Mouse (Mus musculus) embryonic facial prominence, embryonic 12.5 days (tissue): ENCODE measurements around the gene Cer1. TPM values are rescaled to one million over a fixed set of nuclear protein-coding genes. Genes with fewer than 3 reads are reported as not detected.

Experiments
- ATAC-seq: fragments of 200-750 bp; cut with Nextera tagmentation; 2 replicates; pipeline ENCODE4 v1.8.0; 2017; ENCODE audit not compliant: insufficient number of reproducible peaks, insufficient read depth, low FRiP score, low TSS enrichment
- H3K27ac ChIP-seq: fragments of 300-500 bp; sonication (generic); 2 replicates; pipeline ENCODE4 v1.5.1; 2016; ENCODE audit warnings: mild to moderate bottlenecking
- H3K27me3 ChIP-seq: fragments of 300-500 bp; sonication (generic); 2 replicates; pipeline ENCODE4 v1.6.1; 2016; ENCODE audit warnings: mild to moderate bottlenecking, moderate library complexity
- H3K36me3 ChIP-seq: fragments of 300-500 bp; sonication (generic); 2 replicates; pipeline ENCODE4 v1.6.1; 2016; ENCODE audit warnings: mild to moderate bottlenecking
- H3K4me1 ChIP-seq: fragments of 300-500 bp; sonication (generic); 2 replicates; pipeline ENCODE4 v1.6.1; 2016
- H3K4me2 ChIP-seq: fragments of 300-500 bp; sonication (generic); replicated peaks from 2 replicates; pipeline ENCODE4 v1.6.1; 2016; ENCODE audit warnings: mild to moderate bottlenecking, moderate library complexity
- H3K4me3 ChIP-seq: fragments of 300-500 bp; sonication (generic); 2 replicates; pipeline ENCODE4 v1.5.1; 2016; ENCODE audit warnings: mild to moderate bottlenecking
- H3K9ac ChIP-seq: fragments of 300-500 bp; sonication (generic); 2 replicates; pipeline ENCODE4 v1.6.1; 2016; ENCODE audit warnings: mild to moderate bottlenecking, moderate library complexity
- H3K9me3 ChIP-seq: fragments of 300-500 bp; sonication (generic); 2 replicates; pipeline ENCODE4 v1.6.1; 2016; ENCODE audit warnings: mild to moderate bottlenecking, moderate library complexity
- WGBS: fragments of 180-500 bp; shearing (Covaris S2); methylation state at CpG from one replicate; pipeline ENCODE4 v1.1.7; 2016; 5-methylcytosine and 5-hydroxymethylcytosine counted together
- polyA plus RNA-seq: library from polyadenylated mRNA; unstranded; fragments of >200 nt; fragmentation: Nextera tagmentation; extraction: Ambion mirVana; gene quantifications from 2 replicates; pipeline ENCODE4 v1.2.1, GENCODE M21; 2016

Cer1 gene
- polyA plus RNA-seq = 0.25 and 0.45 TPM in 2 replicates

DNA sequence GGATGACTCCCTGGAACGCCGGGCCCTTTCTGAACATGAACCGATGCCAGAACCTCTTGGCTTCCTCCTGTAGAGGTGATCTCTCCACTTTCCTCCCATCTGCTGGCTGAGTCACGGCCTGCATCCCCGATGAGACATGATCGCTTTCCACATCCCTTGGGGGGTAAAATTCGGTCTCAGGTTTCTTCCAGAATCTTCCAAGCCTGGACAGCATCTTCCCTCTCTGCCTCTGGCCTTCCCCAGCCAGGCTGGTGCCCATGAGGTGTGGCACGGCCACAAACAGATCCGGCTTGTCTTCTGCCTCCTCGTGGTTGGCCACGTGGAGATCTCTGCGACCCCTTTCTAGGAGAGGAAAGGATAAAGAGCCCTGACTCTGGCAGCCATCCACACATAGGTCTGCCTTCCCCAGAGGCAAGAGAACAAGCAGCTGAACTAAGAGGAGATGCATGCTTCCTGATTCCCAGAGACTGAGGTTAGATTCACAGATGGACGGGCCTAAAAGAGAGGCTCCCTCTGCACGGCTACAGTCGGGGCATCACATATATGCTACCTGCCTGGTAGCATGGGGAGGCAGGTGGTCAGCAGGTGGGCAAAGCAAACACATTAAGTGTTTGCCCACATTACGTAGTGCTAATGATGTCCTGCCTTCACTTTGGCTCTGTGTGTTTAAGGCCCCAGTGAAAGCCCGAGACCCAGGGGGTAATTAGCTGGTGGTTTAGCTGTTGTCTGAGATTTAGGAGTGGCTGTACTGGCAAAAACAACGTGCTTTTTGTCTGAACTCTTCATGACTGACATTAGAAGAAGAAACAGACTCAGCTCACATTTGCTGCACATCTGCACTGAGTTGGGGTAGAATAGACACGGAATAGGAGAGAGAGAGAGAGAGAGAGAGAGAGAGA, at the start of gene Cer1:
TSS of gene Cer1 (minus strand) at position 513 of the 899 bp plus-strand sequence.
- Histone ChIP-seq H3K9me3 (no peaks in the 10 kb centered on the region), H3K4me3 (no peak within 1 kb of the TSS), H3K27ac (no peak within 1 kb of the TSS; the same call in 1 of the 2 replicates), H3K9ac (no peak within 1 kb of the TSS), H3K36me3 (no peaks in the 10 kb centered on the region), H3K27me3 (no peaks in the 10 kb centered on the region), H3K4me2 (no peak within 1 kb of the TSS), H3K4me1 (peaks cover 15% of the 10 kb centered on the region)
- 56% methylated on average over 19 of the region's 19 CpGs for WGBS
- ATAC-seq = no peak

DNA sequence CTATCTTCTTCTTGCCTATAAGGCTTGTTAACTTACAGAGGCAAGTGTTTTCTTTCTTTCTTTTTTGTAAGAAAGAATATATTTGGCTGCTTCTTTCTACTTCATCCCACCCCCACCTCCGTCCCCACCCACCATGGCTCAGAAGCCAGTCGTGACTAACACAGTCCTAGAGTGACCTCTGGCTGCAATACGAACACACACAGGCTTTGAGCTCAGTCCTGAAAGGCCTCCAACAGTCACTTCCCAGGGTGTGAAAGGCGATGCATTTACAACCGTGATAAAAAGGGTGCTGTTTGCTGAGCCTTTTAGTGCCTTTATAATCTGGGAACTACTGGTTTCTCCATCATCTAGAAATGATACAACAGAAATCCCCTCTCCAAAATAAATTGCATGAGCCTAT, 49.4 kb upstream of the Cer1 start:
- peak; percentile 75; the same call in 1 of the 2 replicates for ATAC-seq
- no peak overlapping the region for H3K4me2 ChIP-seq

DNA sequence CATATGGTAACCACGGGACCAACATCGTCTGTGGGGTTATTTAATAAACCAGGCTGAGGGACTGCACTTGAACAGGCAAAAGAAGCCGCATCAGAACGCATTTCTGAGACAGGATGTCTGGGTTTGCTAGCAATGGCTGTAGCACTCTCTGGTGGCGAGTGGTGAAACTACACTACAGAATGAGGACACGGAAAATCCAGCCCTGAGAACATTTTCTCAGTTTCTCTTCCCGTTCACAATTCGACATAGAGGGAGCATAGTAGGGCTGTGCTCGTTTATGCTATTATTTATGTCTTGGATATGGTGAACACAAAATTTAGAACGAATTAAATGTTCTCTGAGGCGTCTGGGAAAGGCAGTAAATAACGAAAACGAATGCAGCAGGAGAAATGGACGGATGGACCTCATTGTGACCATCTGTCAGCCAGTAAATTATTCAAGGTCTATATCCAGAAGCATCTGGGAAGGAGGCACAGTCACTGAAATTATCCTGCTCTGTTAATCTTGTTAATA, 48.8 kb upstream of the Cer1 start:
- H3K27ac ChIP-seq = no peak overlapping the region
- no peak overlapping the region for H3K9ac ChIP-seq
- H3K4me2 ChIP-seq = no peak overlapping the region
- no peaks in the 10 kb centered on the region for H3K9me3 ChIP-seq
- no peaks in the 10 kb centered on the region for H3K4me1 ChIP-seq
- H3K27me3 ChIP-seq = no peaks in the 10 kb centered on the region
- no peak for ATAC-seq
- no peak overlapping the region for H3K4me3 ChIP-seq
- peaks cover 18% of the 10 kb centered on the region; the same call in 1 of the 2 replicates for H3K36me3 ChIP-seq
- 17% methylated on average over 14 of the region's 14 CpGs for WGBS

More for the DNA sequence above, 49.4 kb upstream of the Cer1 start:
- Histone ChIP-seq H3K27me3 (no peaks in the 10 kb centered on the region), H3K4me1 (no peaks in the 10 kb centered on the region), H3K27ac (no peak overlapping the region), H3K9ac (no peak overlapping the region), H3K4me3 (no peak overlapping the region), H3K9me3 (no peaks in the 10 kb centered on the region), H3K36me3 (peaks cover 23% of the 10 kb centered on the region; the same call in 1 of the 2 replicates)
- WGBS = 28% methylated on average over 5 of the region's 5 CpGs

DNA sequence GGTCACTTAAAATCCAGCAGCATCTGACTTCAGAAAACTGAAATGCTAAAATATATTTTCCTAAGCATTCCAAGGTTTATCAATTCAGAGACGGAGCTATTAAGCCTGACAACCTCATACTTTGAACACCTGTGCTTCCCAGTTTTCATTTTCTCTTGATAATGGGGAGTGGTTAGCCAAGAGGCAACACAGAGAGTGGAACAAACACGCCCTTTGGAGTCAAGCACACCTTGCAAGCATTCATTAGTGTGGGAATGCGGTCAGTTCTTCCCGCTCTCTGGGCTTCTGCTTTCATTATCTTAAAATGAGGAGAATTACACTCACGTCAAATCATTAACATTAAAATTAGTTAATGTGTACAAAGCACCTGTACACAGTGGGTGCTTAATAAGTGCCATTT, 45.1 kb upstream of the Cer1 start:
- ATAC-seq = no peak
- H3K4me1 ChIP-seq = no peaks in the 10 kb centered on the region
- 82% methylated on average over 5 of the region's 5 CpGs for WGBS
- H3K9me3 ChIP-seq = no peaks in the 10 kb centered on the region
- H3K9ac ChIP-seq = no peak overlapping the region
- H3K4me3 ChIP-seq = no peak overlapping the region
- no peak overlapping the region for H3K27ac ChIP-seq
- no peak overlapping the region for H3K4me2 ChIP-seq
- no peaks in the 10 kb centered on the region for H3K27me3 ChIP-seq
- peaks cover 23% of the 10 kb centered on the region for H3K36me3 ChIP-seq

DNA sequence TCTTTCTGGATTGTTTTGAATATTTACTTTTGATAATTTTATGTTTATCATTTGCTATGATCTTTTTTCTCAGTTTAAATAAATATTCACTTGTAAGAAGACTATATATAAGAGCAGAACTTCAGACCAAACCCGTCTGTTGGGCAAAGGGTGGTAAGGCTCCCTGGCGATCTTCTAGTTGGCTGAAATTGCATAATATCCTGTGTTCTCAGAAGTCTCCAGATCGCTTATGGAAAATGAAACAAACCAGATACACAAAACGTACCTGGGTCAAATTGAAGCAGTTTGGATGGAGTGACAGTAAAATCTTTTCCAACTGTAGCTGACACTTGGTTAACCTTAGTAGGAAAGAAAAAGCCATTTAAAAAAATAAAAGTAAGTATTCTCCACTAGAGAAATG, 37.0 kb upstream of the Cer1 start:
- Histone ChIP-seq H3K27me3 (no peaks in the 10 kb centered on the region), H3K9ac (no peak overlapping the region), H3K4me1 (0 out of 2 replicates have a peak, but pooled peaks cover 4% of the 10 kb centered on the region), H3K9me3 (no peaks in the 10 kb centered on the region), H3K36me3 (peaks cover 15% of the 10 kb centered on the region; the same call in 1 of the 2 replicates), H3K27ac (no peak overlapping the region), H3K4me2 (no peak overlapping the region), H3K4me3 (no peak overlapping the region)
- no peak for ATAC-seq
- 75% methylated on average over 4 of the region's 4 CpGs for WGBS

DNA sequence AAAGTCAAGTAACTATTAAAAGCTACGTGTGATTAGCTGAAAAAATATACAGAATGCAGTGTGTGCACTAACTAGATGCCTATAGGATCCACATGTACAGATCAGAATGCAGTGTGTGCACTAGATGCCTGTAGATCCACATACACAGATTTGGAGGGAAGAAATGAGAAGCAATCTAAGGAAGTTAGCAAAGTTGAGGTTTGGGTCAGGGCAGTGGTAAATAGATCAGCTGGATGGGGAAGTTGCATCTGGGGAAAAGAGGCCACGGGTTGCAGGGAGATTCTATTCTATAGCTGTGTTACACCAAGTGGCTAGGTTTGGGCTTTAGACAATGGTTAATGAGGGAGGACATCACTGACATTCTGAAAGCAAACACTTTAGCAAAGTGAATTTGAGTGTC, 33.7 kb upstream of the Cer1 start:
- H3K36me3 ChIP-seq = peaks cover 7% of the 10 kb centered on the region; the same call in 1 of the 2 replicates
- H3K4me1 ChIP-seq = peaks cover 7% of the 10 kb centered on the region; the same call in 1 of the 2 replicates
- no peaks in the 10 kb centered on the region for H3K9me3 ChIP-seq
- no peak overlapping the region for H3K27ac ChIP-seq
- no peak overlapping the region for H3K9ac ChIP-seq
- no peak for ATAC-seq
- H3K27me3 ChIP-seq = no peaks in the 10 kb centered on the region
- no peak overlapping the region for H3K4me3 ChIP-seq
- no peak overlapping the region for H3K4me2 ChIP-seq
- WGBS = 82% methylated on average over 2 of the region's 2 CpGs

DNA sequence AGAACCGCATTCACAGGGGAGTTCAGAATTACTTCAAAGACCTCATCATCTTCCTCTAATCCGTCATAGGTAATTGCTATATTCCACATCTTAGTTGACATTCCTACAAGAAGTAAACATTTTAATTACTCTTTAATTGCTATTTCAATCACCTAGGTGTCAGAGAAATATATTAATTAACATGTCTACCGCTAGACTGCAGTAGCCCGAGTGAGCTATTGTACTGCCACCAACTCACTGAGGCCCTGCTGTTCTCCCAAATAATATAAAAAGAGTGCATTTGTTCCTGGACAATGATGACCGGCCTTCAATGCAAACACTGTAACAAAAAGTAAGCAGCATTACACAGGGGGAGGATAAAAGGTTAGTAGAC, 31.7 kb upstream of the Cer1 start:
- no peaks in the 10 kb centered on the region for H3K27me3 ChIP-seq
- H3K4me2 ChIP-seq = no peak overlapping the region
- H3K4me1 ChIP-seq = peaks cover 7% of the 10 kb centered on the region; the same call in 1 of the 2 replicates
- no peak for ATAC-seq
- 71% methylated on average over 5 of the region's 5 CpGs for WGBS
- H3K36me3 ChIP-seq = peaks cover 7% of the 10 kb centered on the region
- H3K4me3 ChIP-seq = no peak overlapping the region
- no peaks in the 10 kb centered on the region for H3K9me3 ChIP-seq
- H3K27ac ChIP-seq = no peak overlapping the region
- H3K9ac ChIP-seq = no peak overlapping the region

DNA sequence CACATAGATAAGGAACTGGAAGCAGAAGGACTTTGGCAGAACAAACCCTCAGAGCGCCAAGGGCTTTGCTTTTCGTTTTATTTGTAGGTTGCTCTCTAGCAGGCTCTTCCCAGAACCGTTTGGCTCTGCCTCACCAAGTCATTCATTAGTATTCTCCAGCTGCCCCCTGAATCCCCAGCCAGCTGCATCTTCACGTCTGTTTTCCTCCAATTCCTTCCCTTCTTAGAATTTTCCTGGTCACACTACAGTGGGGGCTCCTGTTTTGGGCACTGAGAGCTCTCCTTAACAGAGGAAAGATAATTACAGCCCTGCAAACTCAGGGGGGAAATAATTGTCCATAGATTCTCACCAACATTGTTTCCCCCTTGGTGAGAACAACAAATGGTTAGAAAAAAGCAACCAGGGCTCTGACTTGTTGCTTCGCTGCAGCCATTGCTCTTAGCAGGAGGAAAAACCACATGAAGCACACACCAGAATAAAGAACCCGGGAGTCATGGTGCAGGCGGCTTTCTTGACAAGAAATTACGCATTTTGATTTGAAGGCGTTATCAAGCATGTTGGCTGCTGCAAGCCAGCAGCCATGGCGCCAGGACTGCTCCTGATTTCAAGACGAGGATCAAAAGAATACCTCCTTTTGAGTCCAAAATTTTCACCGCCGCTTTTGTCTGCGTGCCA, 31.2 kb upstream of the Cer1 start:
- ATAC-seq = no peak
- no peaks in the 10 kb centered on the region for H3K9me3 ChIP-seq
- H3K27ac ChIP-seq = 0 out of 2 replicates have a peak overlapping the region, but pooled peaks have one; percentile 36
- 59% methylated on average over 14 of the region's 14 CpGs for WGBS
- peaks cover 7% of the 10 kb centered on the region; the same call in 1 of the 2 replicates for H3K4me1 ChIP-seq
- no peaks in the 10 kb centered on the region for H3K27me3 ChIP-seq
- no peak overlapping the region for H3K4me3 ChIP-seq
- H3K9ac ChIP-seq = no peak overlapping the region
- peaks cover 7% of the 10 kb centered on the region for H3K36me3 ChIP-seq
- H3K4me2 ChIP-seq = no peak overlapping the region

DNA sequence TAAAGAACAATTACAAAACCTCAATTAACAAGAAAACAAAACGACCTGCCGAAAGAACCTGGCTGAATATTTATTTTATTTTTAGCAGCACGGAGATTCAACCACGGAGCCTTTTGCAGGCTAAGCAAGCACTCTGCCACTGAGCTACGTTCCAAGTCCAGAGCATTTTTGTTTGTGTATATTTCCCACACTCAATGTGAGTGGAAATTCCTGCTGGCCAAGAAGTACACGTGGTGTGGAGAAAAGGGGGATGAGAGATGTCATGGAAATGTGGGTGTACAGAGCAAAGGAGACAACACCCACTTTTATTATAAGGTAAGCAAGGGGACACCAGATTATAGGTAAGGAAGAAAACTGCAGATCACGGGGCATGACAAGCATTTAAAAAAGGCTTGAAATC, 30.6 kb upstream of the Cer1 start:
- ATAC-seq = no peak
- Histone ChIP-seq H3K4me3 (no peak overlapping the region), H3K9me3 (no peaks in the 10 kb centered on the region), H3K4me1 (peaks cover 7% of the 10 kb centered on the region; the same call in 1 of the 2 replicates), H3K36me3 (peaks cover 11% of the 10 kb centered on the region), H3K9ac (no peak overlapping the region), H3K27ac (0 out of 2 replicates have a peak overlapping the region, but pooled peaks have one; percentile 36), H3K4me2 (no peak overlapping the region), H3K27me3 (no peaks in the 10 kb centered on the region)
- 73% methylated on average over 7 of the region's 7 CpGs for WGBS

DNA sequence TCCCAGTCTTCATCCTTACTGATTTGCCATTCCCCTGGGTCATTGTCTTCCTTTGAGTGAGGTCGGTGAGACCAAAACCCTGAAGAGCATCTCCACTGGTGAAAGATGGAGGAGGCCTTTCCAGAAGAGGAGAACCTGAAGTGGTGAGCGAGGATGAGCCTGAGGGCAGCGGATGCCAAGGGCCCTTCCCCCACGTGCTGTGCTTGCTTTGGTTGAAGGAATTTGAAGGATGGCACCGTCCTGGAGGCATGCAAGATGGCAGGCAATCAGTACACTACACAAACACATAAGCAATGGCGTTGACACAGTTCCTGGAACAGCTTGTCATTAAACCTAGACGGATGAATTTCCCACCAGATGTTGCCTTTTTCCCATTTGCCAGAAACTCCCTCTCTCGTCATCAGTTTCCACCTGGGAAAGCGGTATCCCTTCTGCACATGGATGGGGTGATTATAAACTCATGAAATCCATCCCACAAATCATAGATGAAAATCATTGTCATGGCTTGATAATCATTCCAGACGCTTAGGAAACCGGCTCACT, 29.7 kb upstream of the Cer1 start:
- no peak overlapping the region for H3K27ac ChIP-seq
- H3K36me3 ChIP-seq = peaks cover 11% of the 10 kb centered on the region
- 83% methylated on average over 11 of the region's 11 CpGs for WGBS

DNA sequence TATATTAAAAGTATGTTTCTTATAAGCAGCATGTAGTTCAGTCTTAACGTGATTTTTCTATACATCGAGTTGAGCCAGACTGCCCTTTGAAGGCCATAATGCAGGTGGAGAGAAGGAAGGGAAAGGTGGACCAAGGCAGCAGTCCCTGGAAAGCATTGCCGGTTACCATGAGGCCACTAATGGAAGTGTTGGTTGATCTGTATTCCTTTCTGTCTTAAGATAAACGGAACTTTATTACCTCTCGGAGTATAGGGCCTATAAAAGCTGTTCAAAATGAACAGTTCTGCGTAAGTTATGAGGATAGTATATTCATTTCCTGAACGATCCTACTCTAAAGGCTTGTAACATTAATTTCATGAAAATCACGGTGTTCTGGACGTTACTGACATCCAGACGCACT, 10.3 kb upstream of the Cer1 start:
- Histone ChIP-seq H3K9ac (no peak overlapping the region), H3K4me1 (peaks cover 16% of the 10 kb centered on the region), H3K9me3 (no peaks in the 10 kb centered on the region), H3K27ac (no peak overlapping the region), H3K27me3 (no peaks in the 10 kb centered on the region), H3K4me3 (no peak overlapping the region), H3K36me3 (peaks cover 2% of the 10 kb centered on the region), H3K4me2 (no peak overlapping the region)
- no peak for ATAC-seq
- WGBS = 90% methylated on average over 10 of the region's 10 CpGs

More for the DNA sequence above, 29.7 kb upstream of the Cer1 start:
- no peak for ATAC-seq
- no peak overlapping the region for H3K4me3 ChIP-seq
- no peaks in the 10 kb centered on the region for H3K9me3 ChIP-seq
- no peak overlapping the region for H3K4me2 ChIP-seq
- no peaks in the 10 kb centered on the region for H3K27me3 ChIP-seq
- H3K9ac ChIP-seq = no peak overlapping the region
- peaks cover 3% of the 10 kb centered on the region; the same call in 1 of the 2 replicates for H3K4me1 ChIP-seq
